Mouse (Mus musculus) liver, adult (tissue): ENCODE data around the gene Tex13b.

ENCODE experiments used
- GATA4 ChIP-seq: IDR thresholded peaks from 2 replicates; pipeline ENCODE4 v1.6.1; 2014; ENCODE audit warnings: mild to moderate bottlenecking, low read length; ENCODE audit not compliant: insufficient replicate concordance

Tex13b gene

GRCm38 (mm10) chrX:140813312-140814006, at the start of gene Tex13b:
Gene Tex13b (minus strand): TSS chrX:140813433.
- TF ChIP-seq GATA4: no peak

DNA sequence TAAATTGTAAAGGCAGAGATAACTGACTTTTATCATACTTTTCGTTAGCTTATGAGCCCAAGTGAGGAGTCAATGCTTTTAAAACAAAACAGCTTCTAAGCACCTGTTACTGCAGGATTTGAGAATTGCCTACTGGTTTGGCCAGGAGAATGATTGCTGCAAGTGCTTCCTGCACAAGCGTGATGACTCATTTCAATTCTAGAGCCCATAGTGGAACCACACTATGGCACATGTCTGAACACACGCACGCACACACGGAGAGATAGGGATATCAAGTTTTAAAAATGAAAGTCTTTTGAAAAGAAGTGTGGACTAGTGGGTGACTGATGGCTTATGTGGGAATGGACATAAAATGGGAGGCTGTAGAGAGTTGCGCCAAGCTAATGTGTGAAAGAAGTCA, 49.5 kb upstream of the Tex13b start:
- TF ChIP-seq GATA4: no peak

DNA sequence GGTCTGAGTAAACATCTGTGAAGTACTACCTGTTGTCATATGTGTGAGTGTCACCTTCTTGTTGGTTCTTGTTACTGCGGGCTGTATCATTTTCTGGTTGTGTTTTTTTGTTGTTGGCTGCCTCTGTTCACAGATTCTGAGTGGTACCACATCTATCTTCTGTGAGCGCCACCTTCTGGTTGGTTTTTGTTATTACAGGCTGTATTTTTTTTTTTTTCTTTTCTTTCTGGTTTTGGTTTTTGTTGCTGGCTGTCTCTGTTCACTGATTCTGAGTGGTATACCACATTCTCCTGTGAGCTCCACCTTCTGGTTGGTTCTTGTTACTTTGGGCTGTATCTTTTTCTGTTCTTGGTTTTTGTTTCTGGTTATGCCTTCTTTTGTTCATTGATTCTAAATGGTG, 44.2 kb upstream of the Tex13b start:
- TF ChIP-seq GATA4: no peak

- no peak for TF ChIP-seq GATA4
Measured at GRCm38 (mm10) chrX:140854561-140854960, 41.3 kb upstream of the Tex13b start.

- TF ChIP-seq GATA4: no peak
Measured at GRCm38 (mm10) chrX:140839887-140840286, 26.7 kb upstream of the Tex13b start.

- TF ChIP-seq GATA4: no peak
Measured at GRCm38 (mm10) chrX:140838077-140838476, 24.8 kb upstream of the Tex13b start.

- TF ChIP-seq GATA4: no peak
Measured at GRCm38 (mm10) chrX:140831706-140832105, 18.5 kb upstream of the Tex13b start.

- TF ChIP-seq GATA4: no peak
Measured at GRCm38 (mm10) chrX:140822295-140822694, 9.1 kb upstream of the Tex13b start.

GRCm38 (mm10) chrX:140805340-140805739, 7.9 kb downstream of the Tex13b start:
- no peak for TF ChIP-seq GATA4

- no peak for TF ChIP-seq GATA4
Measured at GRCm38 (mm10) chrX:140769794-140770193, 43.4 kb downstream of the Tex13b start.
